Mouse (Mus musculus) liver, adult 2 months (tissue): ENCODE results near the gene Epas1.

Experiments used
- CTCF ChIP-seq: fragments of 200-500 bp; IDR thresholded peaks from 2 replicates; pipeline ENCODE4 v1.5.1; 2011; ENCODE audit warnings: low read depth, low read length, control low read depth
- POLR2A ChIP-seq: fragments of 200-500 bp; IDR thresholded peaks from 2 replicates; pipeline ENCODE4 v1.6.1; 2011; ENCODE audit warnings: low read length, control low read depth; ENCODE audit not compliant: insufficient read depth; ENCODE audit errors: extremely low read depth

DNA sequence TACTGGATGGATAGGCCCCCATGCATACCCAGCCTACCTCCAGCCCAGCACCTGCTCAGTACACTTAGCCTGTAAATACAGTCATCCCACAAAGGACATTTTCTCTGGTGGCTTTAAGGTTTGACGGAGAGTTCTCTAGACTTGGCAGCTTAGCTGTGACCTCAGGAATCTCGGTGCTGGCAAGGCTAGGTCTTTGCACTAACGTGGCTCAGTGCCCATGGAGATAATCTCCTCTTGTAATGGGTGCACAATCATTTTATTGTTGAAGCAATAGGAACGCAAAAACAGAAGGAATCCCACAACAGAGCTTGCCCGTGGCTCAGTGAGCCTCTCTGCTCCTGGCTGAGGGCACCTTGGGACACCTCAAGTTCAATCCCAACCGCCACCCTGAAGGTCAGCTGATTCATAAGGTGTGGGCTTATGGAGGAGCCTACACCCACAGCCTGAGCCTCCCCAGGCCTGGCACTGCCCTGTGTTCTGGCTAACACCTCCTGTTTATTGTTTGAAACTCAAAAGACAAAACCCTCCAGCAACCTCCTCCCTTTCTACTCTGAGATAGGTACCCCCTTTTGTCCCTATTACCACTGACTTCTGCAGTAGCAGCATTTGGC, 27.3 kb downstream of the Epas1 start:
- TF ChIP-seq CTCF (no peak), POLR2A (no peak)
